Mouse (Mus musculus): ENCODE data around the gene Hmox2. TPM values are rescaled to one million over a fixed set of nuclear protein-coding genes. Genes with fewer than 3 reads are reported as not detected.

Hmox2 gene
- polyA plus RNA-seq, 1 experiment from 2014 or later: 104 TPM

Other genes with a start within 250 kb of the Hmox2 start
- gene Srl, start 184.5 kb upstream of the Hmox2 start, polyA plus RNA-seq (2016; fragmentation: Nextera tagmentation; extraction: Ambion mirVana): 87.3 and 201 TPM in 2 replicates
- 9.5 and 17.5 TPM in 2 replicates for gene Tfap4, start 166.5 kb upstream of the Hmox2 start, polyA plus RNA-seq (2016; fragmentation: Nextera tagmentation; extraction: Ambion mirVana)
- gene Glis2, start 131.6 kb upstream of the Hmox2 start, polyA plus RNA-seq (2016; fragmentation: Nextera tagmentation; extraction: Ambion mirVana): 13.9 and 20.7 TPM in 2 replicates
- 116 and 130 TPM in 2 replicates for gene Pam16, start 101.4 kb upstream of the Hmox2 start, polyA plus RNA-seq (2016; fragmentation: Nextera tagmentation; extraction: Ambion mirVana)
- 13.7 and 16.9 TPM in 2 replicates for gene Vasn, start 86.4 kb upstream of the Hmox2 start, polyA plus RNA-seq (2016; fragmentation: Nextera tagmentation; extraction: Ambion mirVana)
- 78.3 and 85.5 TPM in 2 replicates for gene Dnaja3, start 86.4 kb upstream of the Hmox2 start, polyA plus RNA-seq (2016; fragmentation: Nextera tagmentation; extraction: Ambion mirVana)
- 22.7 and 23.9 TPM in 2 replicates for gene Coro7, start 46.6 kb upstream of the Hmox2 start, polyA plus RNA-seq (2016; fragmentation: Nextera tagmentation; extraction: Ambion mirVana)
- 63.3 and 97.6 TPM in 2 replicates for gene Nmral1, start 7.0 kb upstream of the Hmox2 start, polyA plus RNA-seq (2016; fragmentation: Nextera tagmentation; extraction: Ambion mirVana)
- 121 and 152 TPM in 2 replicates for gene Cdip1, start 63.9 kb downstream of the Hmox2 start, polyA plus RNA-seq (2016; fragmentation: Nextera tagmentation; extraction: Ambion mirVana)
- gene 4930562C15Rik, start 109.1 kb downstream of the Hmox2 start, polyA plus RNA-seq (2016; fragmentation: Nextera tagmentation; extraction: Ambion mirVana): 0.44 and 0.59 TPM in 2 replicates
- gene Ubald1, start 154.0 kb downstream of the Hmox2 start, polyA plus RNA-seq (2016; fragmentation: Nextera tagmentation; extraction: Ambion mirVana): 29.8 and 31.4 TPM in 2 replicates
- 96.2 and 131 TPM in 2 replicates for gene Mgrn1, start 159.9 kb downstream of the Hmox2 start, polyA plus RNA-seq (2016; fragmentation: Nextera tagmentation; extraction: Ambion mirVana)
- 111 and 125 TPM in 2 replicates for gene Nudt16l1, start 212.4 kb downstream of the Hmox2 start, polyA plus RNA-seq (2016; fragmentation: Nextera tagmentation; extraction: Ambion mirVana)
- 38.5 and 44.4 TPM in 2 replicates for gene Anks3, start 237.8 kb downstream of the Hmox2 start, polyA plus RNA-seq (2016; fragmentation: Nextera tagmentation; extraction: Ambion mirVana)

Data from heart, embryonic 10.5 days (tissue).